Mouse (Mus musculus) mesoderm, embryonic 11.5 days (tissue): ENCODE measurements at regions not wholly inside any gene's neighbourhood (a gene's known extent, or its start where the extent isn't known, plus 50 kb on each side); places are given as distances from the start of the nearest gene placed in this dataset.

ENCODE experiments used
- DNase-seq: peaks from one replicate; pipeline ENCODE4 v3.0.0-alpha.2; 2012; ENCODE audit warnings: low read depth, low spot score

DNA sequence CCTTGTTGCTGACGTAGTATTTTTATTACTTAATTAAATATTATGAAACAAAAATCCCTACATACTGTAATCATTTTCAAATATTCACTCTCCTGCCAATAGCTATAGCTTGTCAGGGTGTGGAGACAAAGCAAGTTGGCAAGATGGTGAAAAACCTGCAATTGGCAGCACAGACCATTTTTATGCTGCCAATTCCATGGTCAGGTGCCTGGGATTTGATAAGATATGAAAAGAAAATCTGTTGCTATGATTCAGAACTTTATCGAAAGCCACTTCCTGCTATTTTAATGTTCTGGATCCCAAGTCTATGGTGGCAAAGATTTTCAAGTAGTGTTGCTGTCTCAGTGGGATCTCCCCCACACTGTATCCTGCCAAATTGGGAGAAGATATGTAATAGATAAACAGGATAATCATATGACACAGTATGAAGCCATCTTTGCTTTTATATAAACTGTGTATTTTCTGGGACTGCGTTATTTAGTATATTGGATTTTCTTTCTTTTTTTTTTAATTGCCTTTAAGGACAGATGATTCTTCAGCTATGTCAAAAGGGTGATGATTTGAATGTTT, 165.3 kb upstream of the Lrrc3b start:
- no peak for DNase-seq

- DNase-seq, result no peak
Measured at GRCm38 (mm10) chr14:15610166-15610565, 171.4 kb upstream of the Lrrc3b start.

DNA sequence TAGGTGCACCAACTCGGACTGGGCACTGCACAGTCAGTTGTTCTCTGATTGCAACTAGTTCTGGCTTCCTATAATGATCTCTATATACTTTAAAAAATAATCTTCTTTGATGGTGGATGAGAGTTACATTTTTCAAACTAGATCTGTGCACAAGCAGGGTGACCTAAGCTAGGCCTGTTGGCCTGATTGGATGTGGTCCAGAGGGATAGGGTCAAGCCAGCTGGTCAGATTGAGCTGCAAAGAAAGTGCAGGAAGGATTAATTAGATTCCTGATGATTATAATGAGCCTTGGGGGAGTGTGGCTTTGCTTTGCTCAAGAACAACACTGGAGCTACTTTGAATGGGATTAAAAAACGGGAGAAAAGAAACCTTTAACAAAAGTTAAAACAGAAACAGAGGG, 195.8 kb upstream of the Lrrc3b start:
- DNase-seq, result no peak

DNA sequence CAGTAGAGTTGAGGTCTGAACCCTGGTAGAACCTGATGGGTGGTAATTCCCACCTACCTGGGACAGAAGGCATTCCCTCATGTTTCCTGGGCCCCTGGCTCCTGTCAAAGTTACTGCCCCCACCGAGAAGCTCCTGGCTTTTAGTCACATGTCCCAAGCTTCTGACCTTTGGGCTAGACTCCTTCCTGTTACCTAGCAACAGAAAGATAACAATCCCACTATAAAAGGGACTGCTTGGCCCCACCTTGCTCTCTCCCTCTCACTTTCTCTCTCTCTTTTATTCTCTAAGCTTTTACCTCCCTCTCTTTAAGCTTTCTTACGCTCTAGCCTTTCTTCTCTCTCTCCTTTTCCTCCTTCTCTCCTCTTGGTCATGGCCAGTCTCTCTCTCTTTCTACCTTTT, 198.9 kb upstream of the Lrrc3b start:
- no peak for DNase-seq

GRCm38 (mm10) chr14:15638869-15639268, 200.1 kb upstream of the Lrrc3b start:
- DNase-seq, result no peak

GRCm38 (mm10) chr14:15660886-15661285, 222.1 kb upstream of the Lrrc3b start:
- no peak for DNase-seq

DNA sequence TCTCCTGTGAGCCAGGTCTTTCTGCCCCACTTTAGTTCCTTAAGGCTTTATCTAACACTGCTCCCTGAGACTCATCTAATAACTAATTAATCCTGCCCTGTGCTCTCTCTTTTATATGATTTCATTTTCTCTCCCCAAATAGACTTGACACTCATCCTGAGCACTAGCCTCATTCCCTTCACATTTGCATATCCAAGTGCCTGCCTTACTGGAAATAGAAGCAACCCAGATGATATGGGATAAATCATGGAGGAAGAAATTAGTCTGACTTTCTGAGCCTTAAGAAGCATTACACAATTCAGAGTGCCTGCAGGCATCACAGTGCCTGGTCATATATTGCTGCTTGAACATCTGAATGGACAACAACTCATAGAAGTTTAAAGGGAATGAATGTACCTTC, 233.5 kb upstream of the Lrrc3b start:
- no peak for DNase-seq

DNA sequence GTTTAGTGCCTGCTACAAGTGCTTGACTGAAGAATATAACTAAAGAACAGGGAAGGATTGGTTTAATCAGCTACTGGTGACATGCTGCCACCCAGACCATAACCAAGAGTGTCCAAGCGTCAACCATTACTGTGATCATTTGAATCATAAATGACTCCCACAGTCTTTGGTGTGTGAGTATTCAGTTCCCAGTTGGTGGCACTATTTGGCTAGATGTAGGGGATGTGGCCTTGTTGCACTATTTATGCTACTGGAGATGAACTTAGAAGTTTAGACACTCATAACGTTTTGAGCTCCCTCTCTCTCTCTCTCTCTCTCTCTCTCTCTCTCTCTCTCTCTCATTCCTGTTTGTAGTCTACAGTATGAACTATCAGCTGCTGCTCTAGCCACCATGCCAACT, 238.4 kb upstream of the Lrrc3b start:
- no peak for DNase-seq

- no peak for DNase-seq
Measured at GRCm38 (mm10) chr14:15679456-15679855, 240.7 kb upstream of the Lrrc3b start.

- DNase-seq, result no peak
Measured at GRCm38 (mm10) chr14:15698001-15698400, 259.2 kb upstream of the Lrrc3b start.

GRCm38 (mm10) chr14:15698607-15699006, 259.8 kb upstream of the Lrrc3b start:
- DNase-seq, result no peak

GRCm38 (mm10) chr14:15722135-15722534, 283.3 kb upstream of the Lrrc3b start:
- DNase-seq, result no peak

- DNase-seq, result no peak
Measured at GRCm38 (mm10) chr14:15746629-15747238, 307.9 kb upstream of the Lrrc3b start.

DNA sequence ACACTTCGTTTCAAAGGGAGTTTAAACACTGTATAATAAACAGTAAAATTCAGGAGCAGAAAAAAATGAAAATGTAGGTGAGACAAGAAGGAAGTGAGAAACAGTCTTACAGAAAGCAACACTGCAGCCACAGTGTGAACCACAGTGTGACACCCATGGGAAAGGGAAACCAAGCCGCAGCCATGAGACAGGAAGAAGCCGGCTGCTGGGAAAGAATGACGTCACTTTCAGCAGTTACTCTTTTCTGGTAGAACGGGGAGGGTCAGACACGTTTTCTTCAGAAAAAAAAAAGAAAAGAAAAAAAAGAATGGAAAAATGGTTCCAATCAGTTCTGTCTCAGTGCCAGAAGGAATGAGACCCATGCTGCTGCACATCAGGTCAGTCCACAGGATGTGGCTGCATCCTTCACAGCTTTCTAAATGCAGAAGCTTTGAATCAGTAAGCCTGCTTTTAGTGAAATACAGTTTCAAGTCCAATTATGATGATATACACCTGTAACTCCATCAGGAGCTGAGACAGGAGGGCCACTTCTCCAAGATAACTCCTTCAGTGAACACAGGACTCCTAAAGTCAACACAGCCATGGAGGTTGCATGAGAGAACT, 331.2 kb upstream of the Lrrc3b start:
- DNase-seq, result no peak

DNA sequence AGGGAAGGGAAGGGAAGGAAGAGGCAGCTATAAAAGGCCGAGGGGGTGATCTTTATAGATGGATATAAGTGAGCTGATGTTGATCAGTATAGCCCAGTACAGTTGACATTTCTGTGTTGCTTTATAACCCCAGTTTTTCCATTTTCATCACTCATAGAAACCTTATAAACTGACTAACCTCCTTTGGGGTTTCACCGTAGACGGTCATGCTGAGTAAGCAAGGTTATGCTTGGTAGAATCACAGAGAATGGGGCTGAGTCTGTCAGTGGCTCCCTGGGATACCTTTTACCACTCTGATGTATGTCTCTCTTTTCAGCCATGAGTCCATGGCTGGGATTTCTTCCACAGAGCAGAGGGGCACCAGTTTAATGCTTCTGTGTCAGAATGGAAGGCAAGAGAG, 345.9 kb upstream of the Lrrc3b start:
- DNase-seq, result peak; percentile 17

- DNase-seq, result peak; percentile 12
Measured at GRCm38 (mm10) chr14:15785230-15785629, 346.4 kb upstream of the Lrrc3b start.

DNA sequence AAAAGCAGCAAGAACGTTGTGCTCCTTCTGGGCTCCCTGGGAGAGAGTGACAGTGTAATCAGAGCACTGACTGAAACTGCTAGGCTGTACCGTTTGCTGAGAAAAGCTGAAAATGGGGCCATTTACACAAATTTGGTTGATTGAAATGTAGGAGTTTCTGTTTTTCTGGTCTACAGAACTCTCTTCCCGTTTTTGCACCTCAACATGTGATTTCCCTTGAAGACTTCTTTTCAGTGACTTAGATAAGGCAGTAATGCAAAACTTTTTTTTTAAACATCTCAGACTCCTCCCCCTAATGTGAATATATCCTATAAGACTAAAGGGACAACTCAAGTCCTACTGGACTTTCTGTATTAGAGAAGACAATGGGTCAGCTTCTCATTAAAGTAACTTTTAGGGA, 356.9 kb upstream of the Lrrc3b start:
- no peak for DNase-seq

- no peak for DNase-seq
Measured at GRCm38 (mm10) chr14:15797019-15797418, 358.2 kb upstream of the Lrrc3b start.

DNA sequence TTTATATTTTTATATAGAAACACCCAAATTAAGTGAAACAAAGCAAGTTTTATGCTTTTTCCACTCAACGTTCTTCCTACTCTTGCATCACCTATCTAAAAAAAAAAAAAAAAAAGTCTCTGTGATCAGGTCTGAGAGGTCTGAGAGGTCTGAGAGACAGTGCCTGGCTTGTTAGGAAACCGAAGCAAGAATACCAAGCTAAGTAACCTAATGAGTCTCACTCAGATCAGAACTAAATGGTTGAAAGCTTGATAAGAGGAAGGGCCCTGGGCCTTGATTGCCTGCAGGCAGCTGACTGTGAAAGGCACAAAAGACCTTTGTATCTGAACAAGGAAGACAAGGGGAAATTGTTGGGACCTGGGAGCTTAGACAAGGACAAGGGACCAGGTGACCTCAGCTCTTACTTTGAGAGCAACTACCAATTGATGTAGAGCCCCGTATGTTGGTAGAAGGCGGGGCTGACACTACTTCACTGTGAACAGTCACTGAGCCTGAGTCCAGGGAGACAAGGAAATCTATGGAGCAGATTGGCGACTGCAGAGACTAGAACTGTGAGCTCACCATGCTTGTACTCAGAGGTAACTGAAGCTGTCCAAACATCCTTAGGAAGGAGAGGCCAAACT, 362.8 kb upstream of the Lrrc3b start:
- no peak for DNase-seq

GRCm38 (mm10) chr14:15809083-15809482, 370.3 kb upstream of the Lrrc3b start:
- DNase-seq, result no peak

DNA sequence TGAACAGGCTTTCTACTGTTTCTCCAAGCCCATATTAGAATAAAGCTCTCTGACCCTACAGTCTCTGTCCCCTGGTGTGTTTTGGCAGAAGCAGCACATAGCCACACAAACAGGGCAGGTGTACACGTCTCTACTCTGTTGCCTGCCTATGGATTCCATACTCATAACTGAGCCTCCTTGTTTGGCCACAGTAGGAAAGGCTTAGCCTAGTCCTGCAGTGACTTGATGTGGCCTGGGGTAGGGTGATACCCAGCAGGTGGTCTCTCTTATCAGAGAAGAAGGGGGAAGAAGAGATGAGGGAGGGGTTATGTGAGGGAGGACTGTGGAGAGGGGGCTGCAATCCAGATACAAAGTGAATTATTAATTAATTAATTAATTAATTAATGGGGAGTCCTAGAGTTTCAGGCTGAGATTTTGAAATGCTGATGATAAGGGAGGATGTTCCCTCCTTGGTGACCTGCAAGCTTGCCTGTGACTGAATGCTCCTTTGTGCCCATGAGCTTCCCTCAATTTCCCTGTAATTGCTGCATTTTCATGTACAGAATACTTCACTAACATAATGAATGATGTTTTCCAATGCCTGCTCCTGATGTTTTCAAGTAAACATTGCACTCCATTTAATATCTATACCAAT, 402.7 kb upstream of the Lrrc3b start:
- DNase-seq, result no peak

DNA sequence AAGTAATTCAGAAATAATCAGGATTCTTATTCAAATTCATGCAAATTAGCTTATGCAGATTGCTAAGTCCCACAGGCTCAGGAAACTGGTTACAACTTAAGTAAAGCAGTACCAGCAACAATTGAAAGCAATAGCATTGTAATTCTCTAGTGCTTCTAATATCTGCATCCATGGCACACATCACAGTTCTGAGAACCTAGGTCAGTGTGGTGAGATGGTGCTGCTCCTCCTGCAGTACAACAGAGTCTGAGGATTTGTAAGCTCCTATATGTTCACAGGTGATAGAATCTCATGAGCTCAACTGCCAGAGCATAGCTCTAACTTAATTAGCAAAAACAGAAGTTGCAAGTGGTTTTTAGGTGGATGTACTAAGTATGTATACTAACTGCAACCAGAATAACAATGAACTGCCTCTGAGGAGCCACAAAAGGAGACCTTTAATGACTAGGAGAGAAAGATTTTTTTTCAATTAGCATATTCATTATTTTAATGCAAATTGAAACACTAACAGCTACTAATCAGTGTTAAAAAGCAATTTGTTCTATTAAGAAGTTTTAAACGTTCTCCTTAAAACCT, 403.3 kb upstream of the Lrrc3b start:
- DNase-seq, result no peak
